Mouse (Mus musculus): ENCODE data around the gene Gm45208.
"Not testable (repeated sequence)": the region's sequence is repeated elsewhere in the genome, so short reads cannot be mapped to it uniquely, and the experiment has no call there.

DNA sequence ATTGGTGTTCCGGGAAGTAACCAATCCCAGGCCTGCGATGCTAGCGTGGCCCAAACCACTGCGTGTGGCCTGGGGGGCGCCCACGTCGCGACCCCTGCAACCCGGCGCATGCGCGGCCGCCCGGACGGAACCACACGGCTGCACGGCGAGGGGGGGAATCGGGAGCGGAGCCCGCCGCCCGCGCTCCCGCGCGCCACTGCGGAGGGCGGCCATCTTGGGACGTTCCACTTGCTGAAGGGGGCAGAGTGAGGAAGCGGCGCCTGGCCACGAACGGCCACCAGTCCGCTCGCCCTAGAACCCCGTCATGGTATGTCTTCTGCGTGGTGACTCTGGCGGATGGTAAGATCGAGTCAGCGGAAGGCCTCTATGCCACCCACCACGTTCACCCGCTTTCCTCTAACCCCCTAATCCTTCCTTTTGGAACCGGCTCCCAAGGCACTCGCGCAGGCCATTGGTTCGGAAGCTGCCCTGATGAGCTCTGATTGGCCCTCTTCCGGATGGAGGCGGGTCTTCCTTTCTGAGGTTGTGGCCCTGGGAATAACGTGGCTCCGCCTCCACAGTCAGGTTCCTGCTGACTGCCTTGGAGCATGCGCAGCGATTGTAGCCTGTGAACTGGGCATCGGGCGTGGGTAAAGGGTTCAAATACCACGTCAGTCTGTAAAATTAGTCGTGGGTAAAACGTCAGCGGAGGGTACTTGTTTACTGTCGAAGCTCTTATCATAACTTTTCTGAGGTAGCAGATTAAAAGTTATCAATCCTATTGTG is 7.7 kb upstream of the Gm45208 start, which contains the start of gene Wdr45:
- not testable (repeated sequence) for TF ChIP-seq CTCF, EP300 (IDR thresholded peaks at IDR 0.05)

Measured in lung, postnatal 0 days (tissue).